Mouse (Mus musculus) hindbrain, postnatal 0 days (tissue): ENCODE measurements at regions not wholly inside any gene's neighbourhood (a gene's known extent, or its start where the extent isn't known, plus 50 kb on each side); places are given as distances from the start of the nearest gene placed in this dataset.

Experiments
- ATAC-seq: fragments of 200-750 bp; cut with Nextera tagmentation; 2 replicates; pipeline ENCODE4 v1.8.0; 2017; ENCODE audit warnings: mild to moderate bottlenecking, moderate TSS enrichment, moderate library complexity
- DNase-seq: peaks from one replicate; pipeline ENCODE4 v3.0.0-alpha.2; 2015; ENCODE audit warnings: low spot score
- H3K27ac ChIP-seq: fragments of 300-500 bp; sonication (generic); 2 replicates; pipeline ENCODE4 v1.5.1; 2014; ENCODE audit warnings: mild to moderate bottlenecking
- H3K27me3 ChIP-seq: fragments of 300-500 bp; sonication (generic); 2 replicates; pipeline ENCODE4 v1.6.1; 2014; ENCODE audit warnings: low read length, mixed read lengths; ENCODE audit not compliant: insufficient read depth
- H3K36me3 ChIP-seq: fragments of 300-500 bp; sonication (generic); 2 replicates; pipeline ENCODE4 v1.6.1; 2014; ENCODE audit warnings: low read length, mixed read lengths; ENCODE audit not compliant: insufficient read depth
- H3K4me1 ChIP-seq: fragments of 300-500 bp; sonication (generic); 2 replicates; pipeline ENCODE4 v1.6.1; 2014; ENCODE audit warnings: antibody characterized with exemption, low read length, mixed read lengths; ENCODE audit not compliant: insufficient read depth
- H3K4me2 ChIP-seq: fragments of 300-500 bp; sonication (generic); 2 replicates; pipeline ENCODE4 v1.6.1; 2014; ENCODE audit warnings: low read depth, mild to moderate bottlenecking, low read length, moderate library complexity, mixed read lengths
- H3K4me3 ChIP-seq: fragments of 300-500 bp; sonication (generic); 2 replicates; pipeline ENCODE4 v1.5.1; 2014; ENCODE audit warnings: low read length
- H3K9ac ChIP-seq: fragments of 300-500 bp; sonication (generic); replicated peaks from 2 replicates; pipeline ENCODE4 v1.6.1; 2014; ENCODE audit warnings: mild to moderate bottlenecking, low read length, moderate library complexity, mixed read lengths
- H3K9me3 ChIP-seq: fragments of 300-500 bp; sonication (generic); 2 replicates; pipeline ENCODE4 v1.6.1; 2016; ENCODE audit warnings: low read length, mixed read lengths
- CTCF ChIP-seq: IDR thresholded peaks from 2 replicates; pipeline ENCODE4 v1.5.1; 2016; ENCODE audit warnings: antibody characterized with exemption, control low read depth, low read depth
- WGBS: fragments of 180-500 bp; shearing (Covaris S2); extraction: QIAGEN DNeasy Blood & Tissue Kit; methylation state at CpG from one replicate; pipeline ENCODE4 v1.1.7; 2014; 5-methylcytosine and 5-hydroxymethylcytosine counted together

DNA sequence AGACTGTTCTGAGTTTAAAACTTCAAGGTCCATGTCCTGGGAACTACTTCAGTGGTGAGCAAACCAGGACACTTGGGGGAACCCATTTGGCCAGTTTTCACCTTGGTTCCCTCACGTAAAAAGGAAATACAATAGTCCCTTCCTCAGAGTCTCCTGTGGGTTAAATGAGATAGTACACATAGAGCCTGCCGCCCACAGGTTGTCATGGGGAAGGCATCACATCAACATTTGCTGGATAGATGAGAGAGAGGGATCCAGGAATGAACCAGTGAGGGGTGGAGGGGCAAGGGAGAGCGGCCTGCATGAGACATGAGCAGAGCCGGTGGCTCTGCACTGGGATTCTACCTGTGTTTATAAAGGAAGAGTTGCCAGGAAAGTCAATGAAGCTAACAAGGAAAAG is 201.5 kb downstream of the Pten start:
- Histone ChIP-seq H3K4me2 (no peak overlapping the region), H3K9ac (no peak overlapping the region), H3K27me3 (no peaks in the 10 kb centered on the region), H3K27ac (no peak overlapping the region), H3K4me1 (no peaks in the 10 kb centered on the region), H3K9me3 (no peaks in the 10 kb centered on the region), H3K36me3 (no peaks in the 10 kb centered on the region), H3K4me3 (no peak overlapping the region)
- DNase-seq = no peak
- TF ChIP-seq CTCF = no peak
- WGBS = 96% methylated on average over 4 of the region's 4 CpGs
- no peak for ATAC-seq

DNA sequence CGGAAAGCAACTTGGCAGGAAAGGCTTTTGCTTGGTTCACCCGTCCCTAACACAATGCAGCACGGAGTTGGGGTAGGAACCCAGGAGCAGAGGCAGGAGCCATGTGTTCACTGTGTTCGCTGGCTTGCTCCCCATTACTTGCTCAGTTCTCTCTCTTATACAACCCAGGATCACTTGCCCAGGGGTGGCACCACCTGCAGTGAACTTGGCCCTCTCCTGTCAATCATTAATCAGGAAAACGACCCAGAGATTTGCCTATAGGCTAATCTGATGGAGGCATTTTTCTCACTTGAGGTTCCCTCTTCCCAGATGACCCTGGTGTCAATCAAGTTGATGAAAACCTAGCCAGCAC is 202.5 kb downstream of the Pten start:
- DNase-seq (no peak), ATAC-seq (no peak)
- 51% methylated on average over 5 of the region's 5 CpGs for WGBS
- H3K27ac ChIP-seq = no peak overlapping the region
- TF ChIP-seq CTCF = no peak
- no peaks in the 10 kb centered on the region for H3K9me3 ChIP-seq
- H3K4me3 ChIP-seq = no peak overlapping the region
- H3K27me3 ChIP-seq = no peaks in the 10 kb centered on the region
- H3K4me2 ChIP-seq = no peak overlapping the region
- no peak overlapping the region for H3K9ac ChIP-seq
- no peaks in the 10 kb centered on the region for H3K4me1 ChIP-seq
- H3K36me3 ChIP-seq = no peaks in the 10 kb centered on the region

DNA sequence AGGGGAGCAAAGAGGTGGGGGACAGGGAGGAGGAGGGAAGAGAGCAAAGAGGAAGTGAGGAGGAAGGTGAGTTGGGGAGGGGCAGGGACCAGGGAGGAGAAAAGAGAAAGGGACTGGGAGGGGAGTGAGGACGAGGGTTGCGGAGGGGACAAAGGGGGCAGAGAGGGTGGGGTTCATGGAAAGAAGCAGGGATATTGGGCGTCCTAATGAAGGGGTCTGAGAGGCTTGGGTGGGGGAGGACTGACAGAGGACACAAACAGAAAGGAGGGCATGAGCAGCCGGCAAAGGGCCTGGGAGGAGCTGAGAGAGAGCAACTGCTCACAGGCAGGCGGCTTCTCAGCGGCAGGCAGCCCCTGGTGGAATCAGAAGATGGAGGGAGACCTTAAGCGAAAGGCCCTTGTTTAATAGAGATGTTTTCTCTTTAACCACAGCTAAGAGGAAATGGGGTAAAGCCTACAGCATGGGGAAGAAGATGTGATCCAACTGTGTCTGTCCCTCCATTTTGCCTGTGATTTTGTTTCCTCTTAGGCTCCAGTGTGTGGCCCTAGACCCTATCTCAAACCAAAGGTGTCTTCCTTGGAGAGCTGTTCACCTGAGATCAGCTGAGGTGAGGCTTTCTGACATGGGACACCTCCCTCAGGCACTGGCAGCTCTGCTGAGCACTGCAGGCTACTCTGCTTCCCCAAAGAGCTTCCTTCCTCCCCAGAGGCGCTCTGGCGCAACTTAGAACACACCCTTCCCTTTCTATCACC is 203.1 kb downstream of the Pten start:
- H3K27me3 ChIP-seq = no peaks in the 10 kb centered on the region
- no peak for TF ChIP-seq CTCF

DNA sequence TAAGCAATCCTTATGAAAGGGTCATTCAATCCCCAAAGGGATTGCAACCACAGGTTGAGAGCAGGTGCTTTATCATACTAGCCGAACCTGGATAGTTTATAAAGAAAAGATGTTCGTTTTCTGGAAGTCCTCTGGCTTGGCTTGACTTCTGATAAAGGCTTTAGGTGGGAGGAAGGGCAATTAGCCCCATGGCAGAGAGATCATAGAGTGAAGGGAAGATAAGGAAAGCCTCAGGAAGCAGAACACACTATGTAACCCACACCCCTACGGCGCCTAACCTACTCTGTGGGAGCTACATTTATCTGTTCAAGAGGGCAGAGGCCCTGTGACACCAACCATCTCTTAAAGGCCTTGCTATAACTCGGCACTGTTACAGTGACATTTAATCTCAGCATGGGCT is 204.2 kb downstream of the Pten start:
- Histone ChIP-seq H3K4me3 (no peak overlapping the region), H3K4me2 (no peak overlapping the region), H3K4me1 (no peaks in the 10 kb centered on the region), H3K9me3 (no peaks in the 10 kb centered on the region), H3K9ac (no peak overlapping the region), H3K27ac (no peak overlapping the region), H3K27me3 (no peaks in the 10 kb centered on the region), H3K36me3 (no peaks in the 10 kb centered on the region)
- DNase-seq (no peak), ATAC-seq (no peak)
- no peak for TF ChIP-seq CTCF
- whole genome bisulfite sequencing = 86% methylated on average over 5 of the region's 5 CpGs

More for the DNA sequence above, 203.1 kb downstream of the Pten start:
- Histone ChIP-seq H3K4me2 (no peak overlapping the region), H3K4me1 (no peaks in the 10 kb centered on the region), H3K27ac (no peak overlapping the region), H3K9me3 (no peaks in the 10 kb centered on the region), H3K4me3 (no peak overlapping the region), H3K36me3 (no peaks in the 10 kb centered on the region), H3K9ac (no peak overlapping the region)
- 61% methylated on average over 9 of the region's 9 CpGs for WGBS
- DNase-seq (no peak), ATAC-seq (no peak)

DNA sequence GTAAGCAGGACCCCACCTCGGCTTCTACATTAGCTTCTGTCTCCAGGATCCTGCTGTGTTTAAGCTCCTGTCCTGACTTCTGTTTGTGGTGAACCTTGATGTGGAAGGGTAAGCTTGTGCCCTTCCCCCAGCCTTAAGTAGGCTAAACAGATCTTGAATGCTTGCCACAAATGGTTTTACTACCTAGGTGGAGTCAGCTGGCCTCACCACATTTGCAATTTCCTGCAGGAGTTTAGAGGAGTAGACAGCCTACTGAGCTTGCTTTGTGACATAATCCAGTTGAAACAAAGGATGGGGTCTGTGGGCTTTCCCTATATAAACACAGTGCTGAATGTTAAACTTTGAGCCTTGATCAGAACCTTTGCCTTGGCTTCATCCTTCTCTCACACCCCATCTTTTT is 206.7 kb downstream of the Pten start:
- DNase-seq (no peak), ATAC-seq (no peak)
- WGBS = 27% methylated on average over 1 of the region's 1 CpGs
- no peak overlapping the region for H3K9ac ChIP-seq
- no peaks in the 10 kb centered on the region for H3K36me3 ChIP-seq
- H3K9me3 ChIP-seq = no peaks in the 10 kb centered on the region
- no peak overlapping the region for H3K4me3 ChIP-seq
- no peaks in the 10 kb centered on the region for H3K27me3 ChIP-seq
- no peak overlapping the region for H3K4me2 ChIP-seq
- H3K27ac ChIP-seq = no peak overlapping the region
- no peak for TF ChIP-seq CTCF
- no peaks in the 10 kb centered on the region for H3K4me1 ChIP-seq

DNA sequence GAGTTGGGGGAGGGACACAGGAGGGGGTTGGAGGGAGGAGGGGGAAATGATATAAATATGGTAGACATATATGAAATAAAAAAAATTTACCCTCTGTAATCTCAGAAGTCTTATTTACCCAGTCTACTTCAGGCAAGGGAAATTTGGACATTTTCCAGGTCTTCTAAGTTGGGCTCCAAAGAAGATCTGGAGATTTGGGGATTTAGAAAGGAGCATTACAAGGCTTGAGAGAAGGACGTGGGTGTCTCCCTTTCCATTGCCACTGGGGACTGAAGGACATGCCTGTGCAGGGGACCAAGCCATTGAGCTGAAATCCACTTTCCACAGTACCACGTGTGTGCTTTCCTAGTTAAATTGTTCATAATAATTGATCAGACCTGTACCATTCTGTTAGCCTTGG is 208.2 kb downstream of the Pten start:
- Histone ChIP-seq H3K36me3 (no peaks in the 10 kb centered on the region), H3K4me3 (no peak overlapping the region), H3K4me1 (no peaks in the 10 kb centered on the region), H3K4me2 (no peak overlapping the region), H3K27ac (no peak overlapping the region), H3K9me3 (no peaks in the 10 kb centered on the region), H3K27me3 (no peaks in the 10 kb centered on the region), H3K9ac (no peak overlapping the region)
- no peak for DNase-seq
- 74% methylated on average over 2 of the region's 2 CpGs for WGBS
- ATAC-seq = no peak
- TF ChIP-seq CTCF = no peak

DNA sequence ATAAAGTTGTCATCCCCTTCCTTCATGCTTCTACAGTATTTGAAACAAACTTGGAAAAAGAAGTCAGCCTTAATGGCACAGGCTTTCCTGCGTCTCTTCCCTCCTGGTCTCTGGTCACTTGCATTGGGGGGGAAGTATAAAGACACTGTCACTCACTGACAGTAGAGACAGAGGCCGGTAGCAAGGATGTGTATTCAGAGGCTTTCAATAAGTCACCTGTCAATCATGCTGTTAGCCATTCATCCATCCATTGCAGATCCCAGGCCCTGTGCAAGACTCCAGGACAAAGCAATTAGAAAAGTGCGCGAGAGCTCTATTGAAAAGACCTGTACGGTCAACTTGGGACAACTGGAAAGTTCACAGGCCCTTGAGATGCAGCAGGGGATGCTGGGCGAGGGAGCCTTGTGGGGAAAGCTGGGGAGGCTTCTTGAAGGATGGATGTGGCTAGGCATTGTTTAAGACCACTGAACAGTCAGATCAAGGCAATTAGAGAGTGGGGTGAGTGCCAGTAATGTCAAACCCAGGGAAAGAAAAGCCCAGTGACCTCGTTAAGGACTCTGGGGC is 212.0 kb downstream of the Pten start:
- no peak for TF ChIP-seq CTCF
- 27% methylated on average over 7 of the region's 7 CpGs for WGBS

More for the DNA sequence above, 212.0 kb downstream of the Pten start:
- no peaks in the 10 kb centered on the region for H3K36me3 ChIP-seq
- H3K9ac ChIP-seq = no peak overlapping the region
- no peak for DNase-seq
- H3K4me2 ChIP-seq = no peak overlapping the region
- no peaks in the 10 kb centered on the region for H3K27me3 ChIP-seq
- H3K27ac ChIP-seq = no peak overlapping the region
- ATAC-seq = no peak
- H3K4me1 ChIP-seq = no peaks in the 10 kb centered on the region
- no peaks in the 10 kb centered on the region for H3K9me3 ChIP-seq
- no peak overlapping the region for H3K4me3 ChIP-seq
